Mouse (Mus musculus) kidney, postnatal 36 days (tissue): ENCODE measurements around the gene Slc25a42.

Experiments used
- DNase-seq, 2 experiments: peaks; one replicate each; pipeline ENCODE4 v3.0.0; 2021 to 2022; ENCODE audit warnings: mixed read lengths in 2 of 2

The Slc25a42 gene

GRCm38 (mm10) chr8:70214411-70214810 is 2.3 kb upstream of the Slc25a42 start:
- DNase-seq: no peak

GRCm38 (mm10) chr8:70211726-70212111 is 386 bp downstream of the Slc25a42 start:
- peak in 1 of 2 experiments; percentile 62 for DNase-seq

- DNase-seq: peak in 1 of 2 experiments; percentile 4
Measured at GRCm38 (mm10) chr8:70211275-70211674, 830 bp downstream of the Slc25a42 start.

GRCm38 (mm10) chr8:70210538-70210937 is 1.6 kb downstream of the Slc25a42 start:
- peak in 1 of 2 experiments; percentile 48 for DNase-seq

- DNase-seq: peak; percentile 64 to 81
Measured at GRCm38 (mm10) chr8:70208130-70208529, 4.0 kb downstream of the Slc25a42 start.

- DNase-seq: no peak
Measured at GRCm38 (mm10) chr8:70204757-70205156, 7.3 kb downstream of the Slc25a42 start.

GRCm38 (mm10) chr8:70203072-70203471 is 9.0 kb downstream of the Slc25a42 start:
- DNase-seq: no peak

GRCm38 (mm10) chr8:70201417-70201816 is 10.7 kb downstream of the Slc25a42 start:
- no peak for DNase-seq

- DNase-seq: peak; percentile 61 to 65
Measured at GRCm38 (mm10) chr8:70200098-70200681, 11.9 kb downstream of the Slc25a42 start.

GRCm38 (mm10) chr8:70197603-70198002 is 14.5 kb downstream of the Slc25a42 start:
- peak; percentile 54 to 79 for DNase-seq

- no peak for DNase-seq
Measured at GRCm38 (mm10) chr8:70195762-70196161, 16.3 kb downstream of the Slc25a42 start.

GRCm38 (mm10) chr8:70194191-70194590 is 17.9 kb downstream of the Slc25a42 start:
- peak in 1 of 2 experiments; percentile 42 for DNase-seq

GRCm38 (mm10) chr8:70193238-70193637 is 18.9 kb downstream of the Slc25a42 start:
- peak; percentile 76 to 89 for DNase-seq

GRCm38 (mm10) chr8:70188707-70189106 is 23.4 kb downstream of the Slc25a42 start:
- peak; percentile 93 to 94 for DNase-seq

GRCm38 (mm10) chr8:70183194-70183593 is 28.9 kb downstream of the Slc25a42 start:
- DNase-seq: no peak

GRCm38 (mm10) chr8:70181903-70182252 is 30.2 kb downstream of the Slc25a42 start:
- peak in 1 of 2 experiments; percentile 15 for DNase-seq

GRCm38 (mm10) chr8:70181212-70181902 is 30.7 kb downstream of the Slc25a42 start:
- peak in 1 of 2 experiments; percentile 15 for DNase-seq

GRCm38 (mm10) chr8:70179082-70179481 is 33.0 kb downstream of the Slc25a42 start:
- DNase-seq: peak; percentile 20 to 25

GRCm38 (mm10) chr8:70178231-70178630 is 33.9 kb downstream of the Slc25a42 start:
- no peak for DNase-seq

GRCm38 (mm10) chr8:70174079-70174478 is 38.0 kb downstream of the Slc25a42 start:
- no peak for DNase-seq

- DNase-seq: no peak
Measured at GRCm38 (mm10) chr8:70173320-70173719, 38.8 kb downstream of the Slc25a42 start.

GRCm38 (mm10) chr8:70172043-70172681 is 39.9 kb downstream of the Slc25a42 start, which contains the start of gene Tmem161a:
Gene Tmem161a, plus strand, starts transcription at chr8:70172356.
- peak; percentile 95 to 97 for DNase-seq

GRCm38 (mm10) chr8:70171240-70171639 is 40.9 kb downstream of the Slc25a42 start:
- no peak for DNase-seq

GRCm38 (mm10) chr8:70170748-70171147 is 41.4 kb downstream of the Slc25a42 start:
- DNase-seq: peak; percentile 78 to 81
